Mouse (Mus musculus) kidney, adult 8-10 months (tissue): ENCODE measurements around the gene Usp38.
"Not testable (repeated sequence)": the region's sequence is repeated elsewhere in the genome, so short reads cannot be mapped to it uniquely, and the experiment has no call there.

ENCODE experiments used
- DNase-seq, 2 experiments: peaks; one replicate each; pipeline ENCODE4 v3.0.0; 2022

Usp38 gene

GRCm38 (mm10) chr8:81014789-81015699, at the start of gene Usp38:
Gene Usp38 (minus strand): TSS chr8:81014928.
- DNase-seq: peak; percentile 99

GRCm38 (mm10) chr8:81062566-81062965, 47.8 kb upstream of the Usp38 start:
- no peak for DNase-seq

GRCm38 (mm10) chr8:81061950-81062349, 47.2 kb upstream of the Usp38 start:
- peak; percentile 9 to 16 for DNase-seq

GRCm38 (mm10) chr8:81044201-81044600, 29.5 kb upstream of the Usp38 start:
- no peak for DNase-seq

GRCm38 (mm10) chr8:81027991-81028390, 13.3 kb upstream of the Usp38 start:
- DNase-seq: no peak

- DNase-seq: not testable (repeated sequence)
Measured at GRCm38 (mm10) chr8:81017548-81017947, 2.8 kb upstream of the Usp38 start.

GRCm38 (mm10) chr8:81013811-81014530, 757 bp downstream of the Usp38 start:
- peak in 1 of 2 experiments; percentile 23 for DNase-seq

GRCm38 (mm10) chr8:81012699-81013098, 2.0 kb downstream of the Usp38 start:
- no peak for DNase-seq

- DNase-seq: no peak
Measured at GRCm38 (mm10) chr8:81012031-81012560, 2.6 kb downstream of the Usp38 start.

- DNase-seq: no peak
Measured at GRCm38 (mm10) chr8:81010386-81010785, 4.3 kb downstream of the Usp38 start.

- DNase-seq: no peak
Measured at GRCm38 (mm10) chr8:81005114-81005513, 9.6 kb downstream of the Usp38 start.

- DNase-seq: no peak
Measured at GRCm38 (mm10) chr8:80996632-80997031, 18.1 kb downstream of the Usp38 start.

GRCm38 (mm10) chr8:80991937-80992336, 22.8 kb downstream of the Usp38 start:
- peak; percentile 32 to 41 for DNase-seq

GRCm38 (mm10) chr8:80982829-80983228, 31.9 kb downstream of the Usp38 start:
- DNase-seq: peak; percentile 30 to 49

- no peak for DNase-seq
Measured at GRCm38 (mm10) chr8:80981696-80982095, 33.0 kb downstream of the Usp38 start.

- DNase-seq: no peak
Measured at GRCm38 (mm10) chr8:80980063-80980462, 34.7 kb downstream of the Usp38 start.

- peak in 1 of 2 experiments; percentile 27 for DNase-seq
Measured at GRCm38 (mm10) chr8:80977231-80977630, 37.5 kb downstream of the Usp38 start.

- DNase-seq: peak; percentile 19 to 31
Measured at GRCm38 (mm10) chr8:80971150-80971549, 43.6 kb downstream of the Usp38 start.

- DNase-seq: no peak
Measured at GRCm38 (mm10) chr8:80970000-80970685, 44.6 kb downstream of the Usp38 start.

GRCm38 (mm10) chr8:80969423-80969822, 45.3 kb downstream of the Usp38 start:
- DNase-seq: no peak

GRCm38 (mm10) chr8:80963095-80963494, 51.6 kb downstream of the Usp38 start:
- no peak for DNase-seq

GRCm38 (mm10) chr8:80962592-80962983, 52.1 kb downstream of the Usp38 start:
- no peak for DNase-seq
